Mouse (Mus musculus): ENCODE measurements at regions not wholly inside any gene's neighbourhood (a gene's known extent, or its start where the extent isn't known, plus 50 kb on each side); places are given as distances from the start of the nearest gene placed in this dataset.

DNA sequence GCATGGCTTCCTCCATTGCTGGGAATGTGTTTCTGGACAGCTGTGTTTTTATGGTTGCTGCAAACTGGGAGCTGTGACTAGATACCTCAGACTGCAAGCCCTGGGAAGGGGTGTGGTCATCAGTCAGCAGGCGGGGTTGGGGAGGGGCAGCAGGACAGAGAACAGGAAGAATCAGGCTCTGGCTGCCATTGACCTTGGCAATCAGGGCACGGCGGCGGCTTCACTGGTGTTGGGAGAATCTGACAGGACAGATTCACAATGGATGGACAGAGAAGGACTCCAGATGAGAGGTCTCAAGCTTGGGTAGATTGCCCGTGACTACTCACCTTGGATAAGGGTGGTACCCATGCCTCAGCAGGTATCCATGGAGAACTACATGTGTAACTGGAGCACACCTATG, 64.5 kb upstream of the Ajap1 start:
- no peak for TF ChIP-seq CHD2 (IDR thresholded peaks at IDR 0.05; ENCODE audit: low read depth, low read length)
- TF ChIP-seq MAFK (IDR thresholded peaks at IDR 0.05; ENCODE audit: insufficient read depth, low read depth, low read length) = no peak
- TF ChIP-seq ZC3H11A (IDR thresholded peaks at IDR 0.05; ENCODE audit: borderline replicate concordance, low read depth, low read length) = no peak
- no peak for TF ChIP-seq ZNF384 (IDR thresholded peaks at IDR 0.05; ENCODE audit: low read depth, low read length)
